Mouse (Mus musculus): ENCODE measurements around the gene Fgfr2.

DNA sequence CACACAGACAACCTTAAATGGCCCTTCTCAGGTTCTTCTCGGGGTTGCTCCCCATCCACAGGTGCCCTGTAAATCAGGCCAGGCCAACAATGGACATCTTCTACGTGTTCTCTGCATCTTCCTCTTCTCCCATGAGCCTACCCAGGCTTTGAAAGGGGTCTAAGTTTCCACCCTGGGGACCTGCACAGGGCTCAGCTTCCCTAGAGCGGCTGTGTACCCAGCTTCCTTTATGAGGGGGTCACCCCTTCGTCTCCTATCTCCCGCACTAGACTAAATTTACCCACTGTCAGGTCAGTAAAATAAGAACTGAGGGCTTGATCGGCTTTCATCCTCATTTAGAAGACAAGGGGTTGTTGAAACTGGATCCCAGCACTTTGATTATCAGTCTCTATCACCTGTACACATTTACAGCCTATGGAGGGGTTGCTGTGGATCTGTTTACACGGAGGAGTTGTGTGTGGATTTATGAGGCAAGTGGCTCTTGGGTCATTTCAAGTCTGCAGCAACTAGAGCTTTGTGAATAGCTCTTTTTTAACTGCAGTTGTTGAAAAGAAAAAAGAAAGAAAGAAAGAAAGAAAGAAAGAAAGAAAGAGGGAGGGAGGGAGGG is 2969.7 kb downstream of the Fgfr2 start:
- TF ChIP-seq CTCF (IDR thresholded peaks at IDR 0.05; ENCODE audit: control insufficient read depth, insufficient read depth, insufficient replicate concordance, low read depth, low read length) (no peak), POLR2A (IDR thresholded peaks at IDR 0.05; ENCODE audit: control insufficient read depth, low read depth, low read length) (no peak)
